20 mouse cellular contexts compared by ENCODE assay signal in the genomic region with DNA sequence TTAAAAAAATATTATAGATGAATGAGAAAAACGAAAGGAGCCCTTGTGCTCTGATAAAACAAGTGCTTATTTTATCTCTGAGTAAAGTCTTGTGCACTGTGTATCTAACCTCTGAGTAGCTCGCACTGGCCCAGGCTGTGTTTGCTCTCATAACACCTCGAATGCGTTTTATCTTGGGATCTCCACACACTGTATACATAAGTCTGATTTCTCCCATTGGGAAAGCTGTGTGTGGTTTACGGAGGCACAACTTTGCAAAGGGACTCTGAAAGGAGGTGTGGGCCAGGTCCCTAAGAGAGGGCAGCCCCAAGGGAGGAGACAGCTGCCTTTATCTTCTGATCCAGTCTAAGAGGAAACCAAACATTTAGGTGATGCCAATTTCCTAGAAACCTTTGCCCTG.
A peak's percentile ranks its signal among the peaks of the same experiment; 100 is the strongest.
DNase-seq lines count a peak whose midpoint lies in the region; ATAC-seq and TF ChIP-seq lines count a peak whose summit lies in the region.
"Had no signal": no experiment of that assay in that cellular context is flagged by ENCODE, and none has a peak within 500 bp of the region (broad histone marks: within the 10 kb centered on the region; RNA-seq: fewer than 3 reads in every experiment).

No protein-coding gene starts in this region.

- no peak for TF ChIP-seq CTCF in heart, adult 2 months (IDR thresholded peaks at IDR 0.05)
- TF ChIP-seq CTCF in lung, postnatal 0 days (IDR thresholded peaks at IDR 0.05), result no peak

- H3K27ac ChIP-seq in heart, adult 2 months, result peak overlapping the region; percentile 5; the same call in 1 of the 2 replicates
- H3K27ac ChIP-seq in heart, embryonic 15.5 days, result peak overlapping the region; percentile 61
- H3K27ac ChIP-seq in lung, postnatal 0 days (ENCODE audit: low read length), result no peak overlapping the region
- H3K27ac ChIP-seq in forebrain, embryonic 11.5 days (ENCODE audit: low read depth, low read length), result no peak overlapping the region
- H3K27ac ChIP-seq: forebrain, embryonic 10.5 days; midbrain, embryonic 13.5 days had no signal

- no peaks in the 10 kb centered on the region for H3K79me2 ChIP-seq in heart, adult 2 months (replicated peaks; ENCODE audit: control insufficient read depth, insufficient read depth, low read length)

- H3K4me3 ChIP-seq in heart, adult 2 months, result no peak overlapping the region
- no peak overlapping the region for H3K4me3 ChIP-seq in heart, embryonic 15.5 days
- H3K4me3 ChIP-seq in lung, postnatal 0 days (ENCODE audit: low read depth, low read length), result no peak overlapping the region
- H3K4me3 ChIP-seq in forebrain, embryonic 11.5 days (ENCODE audit: low read depth, low read length), result no peak overlapping the region
- H3K4me3 ChIP-seq: forebrain, embryonic 10.5 days; midbrain, embryonic 13.5 days had no signal

- H3K4me2 ChIP-seq in heart, embryonic 15.5 days, result no peak overlapping the region
- H3K4me2 ChIP-seq in lung, postnatal 0 days (replicated peaks; ENCODE audit: low read depth, low read length), result no peak overlapping the region
- no peak overlapping the region for H3K4me2 ChIP-seq in forebrain, embryonic 11.5 days (ENCODE audit: low read depth, low read length, severe bottlenecking)
- H3K4me2 ChIP-seq: liver, embryonic 11.5 days; midbrain, embryonic 13.5 days had no signal

- no peak for TF ChIP-seq EP300 in heart, adult 2 months (IDR thresholded peaks at IDR 0.05; ENCODE audit: insufficient read depth, low read depth, low read length)
- 0 out of 2 replicates have a peak, but pooled peaks have one; percentile 9 for TF ChIP-seq EP300 in lung, postnatal 0 days (IDR thresholded peaks at IDR 0.05)

- no peak for TF ChIP-seq POLR2A in heart, adult 2 months (IDR thresholded peaks at IDR 0.05; ENCODE audit: insufficient read depth, low read depth, low read length)

- peaks cover 6% of the 10 kb centered on the region for H3K4me1 ChIP-seq in heart, adult 2 months (ENCODE audit: control insufficient read depth, insufficient read depth, low read length)
- H3K4me1 ChIP-seq in heart, embryonic 15.5 days (replicated peaks), result 0 out of 2 replicates have a peak, but pooled peaks cover 5% of the 10 kb centered on the region
- H3K4me1 ChIP-seq in lung, postnatal 0 days (ENCODE audit: insufficient read depth, low read depth, low read length), result no peaks in the 10 kb centered on the region
- H3K4me1 ChIP-seq in forebrain, embryonic 11.5 days (replicated peaks; ENCODE audit: control insufficient read depth, insufficient read depth, low read length), result no peaks in the 10 kb centered on the region

- WGBS in heart, adult 2 months, result 63% methylated on average over 5 of the region's 5 CpGs
- WGBS in heart, embryonic 15.5 days, result 43% methylated on average over 5 of the region's 5 CpGs
- 22% methylated on average over 5 of the region's 5 CpGs for WGBS in lung, postnatal 0 days
- 89% methylated on average over 5 of the region's 5 CpGs for WGBS in forebrain, embryonic 11.5 days

- no peaks in the 10 kb centered on the region for H3K9me3 ChIP-seq in heart, embryonic 15.5 days (replicated peaks)
- no peaks in the 10 kb centered on the region for H3K9me3 ChIP-seq in lung, postnatal 0 days (ENCODE audit: low read length)
- no peaks in the 10 kb centered on the region for H3K9me3 ChIP-seq in forebrain, embryonic 11.5 days (ENCODE audit: control insufficient read depth, low read length)
- H3K9me3 ChIP-seq: forebrain, embryonic 10.5 days; midbrain, embryonic 13.5 days had no signal

- no peak overlapping the region for H3K9ac ChIP-seq in heart, adult 2 months (ENCODE audit: low read depth, low read length)
- no peak overlapping the region for H3K9ac ChIP-seq in heart, embryonic 15.5 days
- no peak overlapping the region for H3K9ac ChIP-seq in lung, postnatal 0 days (replicated peaks; ENCODE audit: low read depth)
- no peak overlapping the region for H3K9ac ChIP-seq in forebrain, embryonic 11.5 days (ENCODE audit: low read length)
- H3K9ac ChIP-seq: forebrain, postnatal 0 days; liver, postnatal 0 days; midbrain, embryonic 13.5 days had no signal

- ATAC-seq in heart, embryonic 15.5 days (replicated peaks; ENCODE audit: insufficient number of reproducible peaks, insufficient read depth, low FRiP score, low read depth), result peak; percentile 72
- ATAC-seq in lung, postnatal 0 days, result peak; percentile 67
- no peak for ATAC-seq in forebrain, embryonic 11.5 days (replicated peaks; ENCODE audit: low FRiP score)
- ATAC-seq: intestine, embryonic 16.5 days; liver, postnatal 0 days; midbrain, embryonic 13.5 days had no signal

- H3K27me3 ChIP-seq in heart, adult 2 months (ENCODE audit: control insufficient read depth, insufficient read depth, low read length), result no peaks in the 10 kb centered on the region
- H3K27me3 ChIP-seq in heart, embryonic 15.5 days, result no peaks in the 10 kb centered on the region
- 0 out of 2 replicates have a peak, but pooled peaks cover 5% of the 10 kb centered on the region for H3K27me3 ChIP-seq in lung, postnatal 0 days (replicated peaks; ENCODE audit: insufficient read depth, low read length)
- no peaks in the 10 kb centered on the region for H3K27me3 ChIP-seq in forebrain, embryonic 11.5 days (ENCODE audit: control insufficient read depth, insufficient read depth, low read length)
- H3K27me3 ChIP-seq: midbrain, embryonic 13.5 days had no signal

- intact Hi-C loops in heart, adult 2 months (cut with DNase I), result no loop called here

- H3K36me3 ChIP-seq in heart, adult 2 months (ENCODE audit: control insufficient read depth, insufficient read depth, low read length), result no peaks in the 10 kb centered on the region
- peaks cover 45% of the 10 kb centered on the region for H3K36me3 ChIP-seq in heart, embryonic 15.5 days
- no peaks in the 10 kb centered on the region for H3K36me3 ChIP-seq in lung, postnatal 0 days (ENCODE audit: insufficient read depth, low read length)
- H3K36me3 ChIP-seq in forebrain, embryonic 11.5 days (ENCODE audit: control insufficient read depth, insufficient read depth, low read length), result no peaks in the 10 kb centered on the region
- H3K36me3 ChIP-seq: midbrain, embryonic 13.5 days had no signal

- DNase-seq in heart, adult 2 months, result no peak
- no peak for DNase-seq in heart, adult 18-20 months
- DNase-seq in heart, adult 9 months (ENCODE audit: low spot score in 2 of 2), result no peak
- no peak for DNase-seq in lung, postnatal 0 days (ENCODE audit: low spot score)
- no peak for DNase-seq in lung, postnatal 4 days
- DNase-seq in forebrain, embryonic 11.5 days (ENCODE audit: low spot score), result no peak
- DNase-seq: adrenal gland, postnatal 25 days; cerebellum, adult 8-10 months; cerebellum, postnatal 36 days; forebrain, postnatal 0 days; gastrocnemius, postnatal 25 days; kidney, adult 9 months; left cerebral cortex, postnatal 4 days; liver, postnatal 0 days; thymus, postnatal 14 days had no signal

Comparison
In these comparisons a context has a peak if more than half of its experiments do, and no peak if none do; other contexts are left out.
1. H3K27ac ChIP-seq: peak in heart, adult 2 months (single experiment) and heart, embryonic 15.5 days (single experiment); none in lung, postnatal 0 days (single experiment) and forebrain, embryonic 11.5 days (single experiment).